Mouse (Mus musculus): ENCODE measurements around the gene Cfap299. TPM values are rescaled to one million over a fixed set of nuclear protein-coding genes. Genes with fewer than 3 reads are reported as not detected.

Cfap299 gene
- polyA plus RNA-seq, 1 experiment, result not detected

- WGBS, result 57% methylated on average over 8 of the region's 8 CpGs
- Histone ChIP-seq H3K4me1 (ENCODE audit: control insufficient read depth, insufficient read depth, low read length) (no peaks in the 10 kb centered on the region), H3K4me3 (replicated peaks; ENCODE audit: control insufficient read depth, low read depth, low read length) (no peak overlapping the region), H3K27ac (ENCODE audit: control insufficient read depth, insufficient read depth, low read depth, low read length, poor library complexity) (no peak overlapping the region)
- TF ChIP-seq CTCF (IDR thresholded peaks at IDR 0.05; ENCODE audit: control insufficient read depth, insufficient read depth, low read length) (0 out of 2 replicates have a peak, but pooled peaks have one; percentile 35), POLR2A (IDR thresholded peaks at IDR 0.05; ENCODE audit: borderline replicate concordance, control insufficient read depth, low read depth, low read length) (no peak)
Measured at GRCm38 (mm10) chr5:98363428-98363827, 34.3 kb downstream of the Cfap299 start.

DNA sequence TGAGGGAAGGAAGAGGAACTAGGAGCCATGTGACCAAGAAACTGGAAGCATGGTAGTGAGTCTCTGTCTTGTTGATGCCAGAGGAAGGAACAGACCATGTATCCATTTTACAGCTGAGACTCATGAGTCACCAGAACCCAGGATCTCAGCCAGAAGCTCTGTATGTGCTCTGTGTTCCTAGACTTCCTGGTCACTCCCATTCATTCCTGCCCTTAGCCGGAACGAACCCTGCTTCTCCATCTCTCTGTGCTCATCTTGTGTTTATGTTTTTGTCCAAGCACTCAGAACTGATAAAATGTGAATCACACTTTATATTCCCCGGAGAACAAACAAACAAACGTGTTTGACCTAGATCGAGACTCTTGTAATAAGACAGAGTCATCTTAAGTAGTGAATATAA, 36.2 kb downstream of the Cfap299 start:
- TF ChIP-seq POLR2A (IDR thresholded peaks at IDR 0.05; ENCODE audit: borderline replicate concordance, control insufficient read depth, low read depth, low read length) (no peak), CTCF (IDR thresholded peaks at IDR 0.05; ENCODE audit: control insufficient read depth, insufficient read depth, low read length) (no peak)
- 77% methylated on average over 5 of the region's 5 CpGs for WGBS

DNA sequence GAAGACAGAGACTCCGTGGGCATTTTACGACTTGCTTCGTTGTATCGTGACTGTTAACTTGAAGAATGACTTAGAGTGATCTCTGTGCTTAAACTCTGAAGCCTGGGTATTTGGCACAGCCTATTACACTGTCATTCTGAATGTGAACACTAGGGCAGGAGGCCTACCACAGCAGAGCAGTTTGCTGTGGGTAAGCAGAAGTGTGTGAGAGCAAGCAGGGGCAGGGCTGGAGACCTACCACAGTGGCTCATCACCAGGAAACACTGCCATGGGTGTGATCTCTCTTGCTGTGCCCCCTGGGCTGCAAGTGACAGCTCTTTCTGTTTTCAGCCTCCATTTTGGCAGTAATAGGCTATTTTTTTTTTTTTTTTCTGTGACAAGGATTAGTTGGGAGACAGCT, 39.7 kb downstream of the Cfap299 start:
- no peak overlapping the region for H3K4me3 ChIP-seq (replicated peaks; ENCODE audit: control insufficient read depth, low read depth, low read length)
- TF ChIP-seq CTCF (IDR thresholded peaks at IDR 0.05; ENCODE audit: control insufficient read depth, insufficient read depth, low read length) (no peak), POLR2A (IDR thresholded peaks at IDR 0.05; ENCODE audit: borderline replicate concordance, control insufficient read depth, low read depth, low read length) (no peak)
- WGBS, result 29% methylated on average over 4 of the region's 4 CpGs
- H3K27ac ChIP-seq (ENCODE audit: control insufficient read depth, insufficient read depth, low read depth, low read length, poor library complexity), result no peak overlapping the region
- no peaks in the 10 kb centered on the region for H3K4me1 ChIP-seq (ENCODE audit: control insufficient read depth, insufficient read depth, low read length)

More for the DNA sequence above, 36.2 kb downstream of the Cfap299 start:
- H3K4me3 ChIP-seq (replicated peaks; ENCODE audit: control insufficient read depth, low read depth, low read length), result no peak overlapping the region
- H3K27ac ChIP-seq (ENCODE audit: control insufficient read depth, insufficient read depth, low read depth, low read length, poor library complexity), result no peak overlapping the region
- no peaks in the 10 kb centered on the region for H3K4me1 ChIP-seq (ENCODE audit: control insufficient read depth, insufficient read depth, low read length)

- WGBS, result 72% methylated on average over 7 of the region's 7 CpGs
- Histone ChIP-seq H3K4me1 (ENCODE audit: control insufficient read depth, insufficient read depth, low read length) (no peaks in the 10 kb centered on the region), H3K4me3 (replicated peaks; ENCODE audit: control insufficient read depth, low read depth, low read length) (no peak overlapping the region), H3K27ac (ENCODE audit: control insufficient read depth, insufficient read depth, low read depth, low read length, poor library complexity) (no peak overlapping the region)
- TF ChIP-seq CTCF (IDR thresholded peaks at IDR 0.05; ENCODE audit: control insufficient read depth, insufficient read depth, low read length) (no peak), POLR2A (IDR thresholded peaks at IDR 0.05; ENCODE audit: borderline replicate concordance, control insufficient read depth, low read depth, low read length) (no peak)
Measured at GRCm38 (mm10) chr5:98369426-98369825, 40.3 kb downstream of the Cfap299 start.

DNA sequence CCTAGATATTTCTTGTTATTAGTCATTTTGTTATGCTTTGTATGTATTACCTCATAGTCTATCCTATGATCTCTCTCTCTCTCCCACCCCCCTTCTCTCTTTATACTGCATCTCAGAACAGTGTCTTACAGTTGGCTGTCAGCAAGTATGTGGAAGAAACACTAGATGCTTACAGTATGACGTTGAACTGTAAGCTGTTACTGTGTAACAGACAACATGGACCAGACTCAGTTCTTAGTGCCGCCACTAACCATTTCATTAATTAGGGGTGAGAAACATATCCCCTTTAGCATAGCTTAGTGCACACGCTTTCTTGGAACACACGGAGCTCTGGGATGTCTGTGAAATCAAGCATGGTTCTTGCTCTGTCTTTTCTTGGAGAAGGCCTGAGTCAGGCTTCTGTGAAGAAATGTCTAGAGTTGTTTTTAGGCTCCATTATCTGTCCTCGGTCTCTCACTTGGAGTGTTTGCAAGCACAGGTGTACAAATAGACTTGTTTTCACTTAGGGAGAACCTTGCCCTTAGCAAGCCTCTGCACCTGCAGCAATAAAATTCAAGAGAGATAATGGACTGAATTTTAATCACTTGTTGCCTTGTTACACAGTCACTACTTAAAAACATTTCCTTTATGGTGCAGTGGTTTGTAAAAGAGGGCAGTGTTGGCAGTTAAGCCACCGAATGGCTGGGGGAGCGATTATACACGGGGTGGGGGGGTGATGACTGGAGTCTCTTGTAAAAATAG, 47.1 kb downstream of the Cfap299 start:
- TF ChIP-seq CTCF (IDR thresholded peaks at IDR 0.05; ENCODE audit: control insufficient read depth, insufficient read depth, low read length), result no peak
- H3K4me1 ChIP-seq (ENCODE audit: control insufficient read depth, insufficient read depth, low read length), result no peaks in the 10 kb centered on the region
- H3K27ac ChIP-seq (ENCODE audit: control insufficient read depth, insufficient read depth, low read depth, low read length, poor library complexity), result no peak overlapping the region
- no peak overlapping the region for H3K4me3 ChIP-seq (replicated peaks; ENCODE audit: control insufficient read depth, low read depth, low read length)
- WGBS, result 75% methylated on average over 8 of the region's 8 CpGs

- TF ChIP-seq CTCF (IDR thresholded peaks at IDR 0.05; ENCODE audit: control insufficient read depth, insufficient read depth, low read length), result no peak
- no peak for TF ChIP-seq POLR2A (IDR thresholded peaks at IDR 0.05; ENCODE audit: borderline replicate concordance, control insufficient read depth, low read depth, low read length)
- Histone ChIP-seq H3K4me3 (replicated peaks; ENCODE audit: control insufficient read depth, low read depth, low read length) (no peak overlapping the region), H3K27ac (ENCODE audit: control insufficient read depth, insufficient read depth, low read depth, low read length, poor library complexity) (no peak overlapping the region), H3K4me1 (ENCODE audit: control insufficient read depth, insufficient read depth, low read length) (no peaks in the 10 kb centered on the region)
- WGBS, result 85% methylated on average over 4 of the region's 4 CpGs
Measured at GRCm38 (mm10) chr5:98376799-98377090, 47.6 kb downstream of the Cfap299 start.

DNA sequence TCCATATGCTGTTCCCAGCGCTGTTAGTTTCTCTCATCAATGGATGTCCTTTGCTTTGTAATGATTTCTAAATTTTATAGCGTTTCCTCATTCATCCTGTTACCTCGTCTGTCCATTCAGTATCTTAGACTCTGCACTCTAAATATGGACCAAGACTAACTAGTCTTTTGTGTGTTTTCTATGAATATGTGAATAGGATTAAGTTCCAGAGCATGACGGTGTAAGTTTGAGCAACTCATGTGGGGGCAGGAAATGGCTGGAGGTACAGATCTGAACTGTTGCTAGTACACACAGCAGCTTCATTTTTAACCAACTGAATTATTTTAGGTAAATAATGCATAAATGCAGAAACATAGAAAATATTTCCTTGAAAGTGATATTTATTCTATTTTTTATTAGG, 51.3 kb downstream of the Cfap299 start:
- Histone ChIP-seq H3K27ac (ENCODE audit: control insufficient read depth, insufficient read depth, low read depth, low read length, poor library complexity) (no peak overlapping the region), H3K4me1 (ENCODE audit: control insufficient read depth, insufficient read depth, low read length) (no peaks in the 10 kb centered on the region), H3K4me3 (replicated peaks; ENCODE audit: control insufficient read depth, low read depth, low read length) (no peak overlapping the region)
- WGBS, result 81% methylated on average over 4 of the region's 4 CpGs
- no peak for TF ChIP-seq POLR2A (IDR thresholded peaks at IDR 0.05; ENCODE audit: borderline replicate concordance, control insufficient read depth, low read depth, low read length)
- TF ChIP-seq CTCF (IDR thresholded peaks at IDR 0.05; ENCODE audit: control insufficient read depth, insufficient read depth, low read length), result no peak

DNA sequence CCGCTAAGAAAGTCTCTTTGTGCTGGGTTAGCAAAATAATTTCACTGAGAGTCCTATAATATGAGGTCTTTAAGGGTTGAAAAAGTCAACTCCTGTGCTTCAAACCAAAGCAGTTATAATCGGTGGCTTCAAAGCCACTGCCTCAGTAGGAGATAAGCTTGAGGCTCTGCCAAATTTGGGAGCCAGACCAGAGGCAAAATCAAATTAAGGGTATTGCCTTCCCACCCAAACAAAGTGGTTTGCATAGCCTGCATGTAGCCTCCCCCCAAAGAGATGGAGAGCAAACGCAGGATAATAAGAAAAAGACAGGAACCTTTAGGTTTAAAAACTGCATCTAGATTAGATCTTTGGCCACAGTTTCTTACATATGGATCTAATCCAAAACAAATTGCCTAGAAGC, 58.0 kb downstream of the Cfap299 start:
- TF ChIP-seq CTCF (IDR thresholded peaks at IDR 0.05; ENCODE audit: control insufficient read depth, insufficient read depth, low read length) (no peak), POLR2A (IDR thresholded peaks at IDR 0.05; ENCODE audit: borderline replicate concordance, control insufficient read depth, low read depth, low read length) (no peak)
- Histone ChIP-seq H3K27ac (ENCODE audit: control insufficient read depth, insufficient read depth, low read depth, low read length, poor library complexity) (no peak overlapping the region), H3K4me1 (ENCODE audit: control insufficient read depth, insufficient read depth, low read length) (no peaks in the 10 kb centered on the region; the same call in 1 of the 2 replicates), H3K4me3 (replicated peaks; ENCODE audit: control insufficient read depth, low read depth, low read length) (no peak overlapping the region)
- WGBS, result 57% methylated on average over 3 of the region's 3 CpGs

DNA sequence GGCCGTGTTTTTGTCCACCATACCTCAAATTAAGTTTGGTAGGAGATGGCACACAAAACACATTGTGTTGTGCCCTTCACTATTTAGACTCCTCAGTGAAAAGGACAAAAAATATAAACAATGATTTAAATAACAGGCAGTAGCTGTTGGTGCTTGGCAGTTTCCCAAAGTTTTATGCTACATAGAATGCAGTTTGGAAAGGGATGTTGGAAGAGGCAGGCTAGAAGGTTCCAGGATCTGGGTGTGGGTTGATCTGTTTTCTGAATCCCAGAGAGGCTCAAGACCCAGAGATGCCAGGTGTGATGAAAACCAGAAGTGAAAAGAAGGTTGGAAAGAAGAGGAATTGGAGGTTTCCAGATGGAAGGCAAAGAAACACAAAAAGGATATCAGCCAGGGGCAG, 73.1 kb downstream of the Cfap299 start:
- no peaks in the 10 kb centered on the region for H3K4me1 ChIP-seq (ENCODE audit: control insufficient read depth, insufficient read depth, low read length)
- no peak for TF ChIP-seq POLR2A (IDR thresholded peaks at IDR 0.05; ENCODE audit: borderline replicate concordance, control insufficient read depth, low read depth, low read length)
- no peak for TF ChIP-seq CTCF (IDR thresholded peaks at IDR 0.05; ENCODE audit: control insufficient read depth, insufficient read depth, low read length)
- WGBS, result 79% methylated on average over 1 of the region's 1 CpGs

More for the DNA sequence above, 73.1 kb downstream of the Cfap299 start:
- H3K27ac ChIP-seq (ENCODE audit: control insufficient read depth, insufficient read depth, low read depth, low read length, poor library complexity), result no peak overlapping the region
- H3K4me3 ChIP-seq (replicated peaks; ENCODE audit: control insufficient read depth, low read depth, low read length), result no peak overlapping the region
